Mouse (Mus musculus) brain, embryonic 14.5 days (tissue): Measurements from ENCODE around the gene Cd2bp2. TPM values are rescaled to one million over a fixed set of nuclear protein-coding genes. Genes with fewer than 3 reads are reported as not detected.

ENCODE experiments used
- DNase-seq: peaks from one replicate; pipeline ENCODE4 v3.0.0-alpha.2; 2011; ENCODE audit warnings: low read depth
- CTCF ChIP-seq: fragments of 200-500 bp; IDR thresholded peaks from 2 replicates; pipeline ENCODE4 v1.5.1; 2012; ENCODE audit warnings: inconsistent platforms, mild to moderate bottlenecking, moderate library complexity, borderline replicate concordance; ENCODE audit not compliant: insufficient read depth, insufficient read length; ENCODE audit errors: extremely low read depth
- POLR2A ChIP-seq: fragments of 200-500 bp; IDR thresholded peaks from 2 replicates; pipeline ENCODE4 v1.6.1; 2012; ENCODE audit warnings: mild to moderate bottlenecking, inconsistent platforms, borderline replicate concordance; ENCODE audit not compliant: poor library complexity, insufficient read depth, insufficient read length, severe bottlenecking; ENCODE audit errors: extremely low read depth
- polyA plus RNA-seq: library from polyadenylated mRNA; depleted of rRNA; stranded (reverse); fragments of >200 nt; gene quantifications from 2 replicates; pipeline ENCODE4 v1.2.3, GENCODE M21; 2012

The Cd2bp2 gene
- polyA plus RNA-seq, 1 experiment, result 117 TPM

- TF ChIP-seq POLR2A (no peak), CTCF (peak; percentile 83)
- peak; percentile 86 for DNase-seq
These were observed 32.9 kb upstream of the Cd2bp2 start for GRCm38 (mm10) chr7:127228615-127229303.

GRCm38 (mm10) chr7:127225147-127225995 lies 29.5 kb upstream of the Cd2bp2 start:
- DNase-seq, result no peak
- TF ChIP-seq POLR2A (no peak), CTCF (no peak)

GRCm38 (mm10) chr7:127224616-127225015 lies 28.8 kb upstream of the Cd2bp2 start:
- TF ChIP-seq CTCF (no peak), POLR2A (no peak)
- DNase-seq, result no peak

- no peak for DNase-seq
- TF ChIP-seq CTCF (no peak), POLR2A (no peak)
These were observed 27.9 kb upstream of the Cd2bp2 start for GRCm38 (mm10) chr7:127223515-127224478.

GRCm38 (mm10) chr7:127223106-127223505 lies 27.3 kb upstream of the Cd2bp2 start:
- TF ChIP-seq POLR2A (no peak), CTCF (no peak)
- no peak for DNase-seq

- TF ChIP-seq CTCF, result no peak
- TF ChIP-seq POLR2A, result no peak
- no peak for DNase-seq
These were observed 24.6 kb upstream of the Cd2bp2 start for GRCm38 (mm10) chr7:127220440-127220839.

GRCm38 (mm10) chr7:127218670-127219069 lies 22.8 kb upstream of the Cd2bp2 start:
- TF ChIP-seq POLR2A, result no peak
- TF ChIP-seq CTCF, result no peak

GRCm38 (mm10) chr7:127217901-127218642 lies 22.2 kb upstream of the Cd2bp2 start:
- DNase-seq, result no peak
- TF ChIP-seq POLR2A, result no peak
- no peak for TF ChIP-seq CTCF

More at GRCm38 (mm10) chr7:127218670-127219069, 22.8 kb upstream of the Cd2bp2 start:
- no peak for DNase-seq

- DNase-seq, result no peak
- TF ChIP-seq CTCF (no peak), POLR2A (no peak)
These were observed 21.6 kb upstream of the Cd2bp2 start for GRCm38 (mm10) chr7:127217475-127217874.

- TF ChIP-seq CTCF (no peak), POLR2A (no peak)
These were observed 20.5 kb upstream of the Cd2bp2 start for GRCm38 (mm10) chr7:127216307-127216706.

More at GRCm38 (mm10) chr7:127216307-127216706, 20.5 kb upstream of the Cd2bp2 start:
- DNase-seq, result no peak
